Mouse (Mus musculus) spleen, adult 18-20 months (tissue): ENCODE data around the gene Tstd3.
"Not testable (repeated sequence)": the region's sequence is repeated elsewhere in the genome, so short reads cannot be mapped to it uniquely, and the experiment has no call there.

Source experiments
- DNase-seq, 2 experiments: peaks; one replicate each; pipeline ENCODE4 v3.0.0; 2022; ENCODE audit warnings: mixed read lengths in 2 of 2

Gene Tstd3

GRCm38 (mm10) chr4:21744142-21744541 is 22.9 kb downstream of the Tstd3 start:
- not testable (repeated sequence) for DNase-seq

DNA sequence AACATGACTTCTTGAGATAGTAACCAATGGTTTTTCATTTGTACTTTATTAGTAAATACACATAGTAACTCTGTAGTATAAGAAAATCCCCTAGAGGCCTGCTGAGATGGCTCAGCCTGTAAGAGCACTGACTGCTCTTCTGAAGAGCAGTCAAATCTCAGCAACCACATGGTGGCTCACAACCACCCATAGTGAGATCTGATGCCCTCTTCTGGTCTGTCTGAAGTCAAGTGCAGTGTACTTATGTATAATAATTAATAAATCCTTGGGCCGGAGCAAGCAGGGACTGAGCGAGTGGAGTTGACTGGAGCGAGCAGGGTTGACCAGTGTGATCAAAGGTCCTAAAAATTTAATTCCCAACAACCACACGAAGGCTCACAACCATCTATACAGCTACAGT is 27.8 kb downstream of the Tstd3 start:
- DNase-seq, result no peak

DNA sequence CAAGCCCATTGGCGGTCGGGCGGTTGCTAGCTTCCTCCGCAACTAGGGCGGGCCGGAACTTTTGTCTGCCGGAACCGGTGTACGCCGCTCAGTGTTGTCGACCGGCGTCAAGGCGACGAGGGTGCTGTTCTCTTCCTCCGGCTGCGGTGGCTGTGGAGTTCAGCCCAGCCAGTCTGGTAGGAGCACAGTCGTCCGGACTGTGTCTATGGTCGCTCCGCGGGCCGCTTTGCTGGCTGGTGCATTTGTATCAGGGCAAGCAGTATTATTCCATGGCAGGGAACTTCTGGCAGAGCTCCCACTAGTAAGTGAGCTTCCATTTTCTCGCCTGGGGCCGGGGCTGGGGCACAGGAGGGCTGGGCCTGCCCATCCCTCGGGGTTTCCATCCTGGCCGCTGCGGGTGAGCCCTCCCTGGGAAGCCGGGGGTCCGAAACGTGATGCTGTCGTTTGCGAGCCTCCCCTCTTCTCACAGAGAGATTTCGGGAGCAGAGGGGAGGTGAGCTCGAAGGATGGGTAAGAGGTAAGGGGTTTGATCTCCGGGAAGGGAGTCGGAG is 39.3 kb downstream of the Tstd3 start, which contains the start of gene Ccnc:
Gene Ccnc, plus strand, starts transcription at position 87 of the 551 bp plus-strand sequence.
- peak; percentile 78 to 86 for DNase-seq

GRCm38 (mm10) chr4:21726912-21727614 is 39.9 kb downstream of the Tstd3 start:
- peak in 1 of 2 experiments; percentile 14 for DNase-seq

GRCm38 (mm10) chr4:21722752-21723334 is 44.2 kb downstream of the Tstd3 start:
- DNase-seq, result no peak

GRCm38 (mm10) chr4:21712147-21712546 is 54.9 kb downstream of the Tstd3 start:
- peak; percentile 17 to 50 for DNase-seq
